In the genomic region with DNA sequence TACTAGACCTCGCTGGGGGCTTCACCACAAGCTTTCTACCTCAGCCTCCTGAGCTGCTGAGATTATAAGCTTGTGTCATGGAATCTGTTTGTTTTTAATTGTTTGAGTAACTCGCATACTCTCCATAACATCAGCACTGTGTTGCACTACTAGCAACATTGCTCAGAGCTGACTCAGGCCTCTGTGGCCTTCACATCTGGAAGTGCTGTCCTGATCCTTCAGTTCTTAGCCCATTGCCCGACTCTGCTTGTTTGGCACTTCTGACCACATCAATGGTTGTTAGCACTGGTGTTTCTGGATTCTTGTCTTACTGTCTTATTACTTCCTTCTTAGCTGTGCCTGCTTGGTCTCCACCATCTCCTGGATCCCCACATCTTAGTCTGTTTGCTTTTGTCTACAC, we compare ENCODE assay signal across 16 mouse cellular contexts.
"Had no signal": no experiment of that assay in that cellular context is flagged by ENCODE, and none has a peak within 500 bp of the region (broad histone marks: within the 10 kb centered on the region; RNA-seq: fewer than 3 reads in every experiment).

No protein-coding gene starts in this region.

- H3K4me1 ChIP-seq: liver, embryonic 13.5 days had no signal

- H3K27ac ChIP-seq: kidney, postnatal 0 days; layer of hippocampus, adult 2 months; liver, embryonic 13.5 days; macrophage; midbrain, embryonic 12.5 days; midbrain, embryonic 15.5 days; neural tube, embryonic 12.5 days; neural tube, embryonic 15.5 days had no signal

- ATAC-seq: lung, postnatal 0 days; midbrain, embryonic 15.5 days had no signal

- H3K36me3 ChIP-seq: liver, embryonic 13.5 days had no signal

- H3K9me3 ChIP-seq: liver, embryonic 13.5 days; midbrain, embryonic 12.5 days; midbrain, embryonic 15.5 days; neural tube, embryonic 12.5 days; neural tube, embryonic 15.5 days had no signal

- H3K9ac ChIP-seq: liver, embryonic 13.5 days; lung, embryonic 14.5 days; midbrain, embryonic 12.5 days; midbrain, embryonic 15.5 days; neural tube, embryonic 12.5 days; neural tube, embryonic 15.5 days had no signal

- H3K27me3 ChIP-seq: liver, embryonic 13.5 days; midbrain, embryonic 12.5 days; midbrain, embryonic 15.5 days; neural tube, embryonic 12.5 days; neural tube, embryonic 15.5 days had no signal

- H3K4me3 ChIP-seq: layer of hippocampus, adult 2 months; liver, embryonic 13.5 days; midbrain, embryonic 12.5 days; midbrain, embryonic 15.5 days; neural tube, embryonic 12.5 days; neural tube, embryonic 15.5 days had no signal

- DNase-seq: kidney, postnatal 25 days; layer of hippocampus, adult 9-11 months; liver, embryonic 13.5 days; lung, embryonic 14.5 days; right cerebral cortex, postnatal 25 days; spleen, adult 18-20 months; thymus, adult 18-20 months; thymus, postnatal 36 days had no signal

- H3K4me2 ChIP-seq: liver, embryonic 13.5 days; lung, embryonic 14.5 days; midbrain, embryonic 12.5 days; midbrain, embryonic 15.5 days; neural tube, embryonic 12.5 days; neural tube, embryonic 15.5 days had no signal
